Mouse (Mus musculus) MEL (cell line): ENCODE results near the gene Gltp. TPM values are rescaled to one million over a fixed set of nuclear protein-coding genes. Genes with fewer than 3 reads are reported as not detected.

Experiments used
- DNase-seq: peaks from one replicate; pipeline ENCODE4 v3.0.0; 2011; ENCODE audit warnings: low read depth, low spot score
- H3K27ac ChIP-seq: 2 replicates; pipeline ENCODE4 v1.5.1; 2012; ENCODE audit warnings: low read depth, mild to moderate bottlenecking, control low read depth, low read length, moderate library complexity; ENCODE audit not compliant: control insufficient read depth
- H3K27me3 ChIP-seq, 2 experiments: fragments of 150-350 bp in 1 of 2; sonication (generic) in 1 of 2; 2 replicates each; pipeline ENCODE4 v1.6.1; 2012; ENCODE audit warnings: low read length in 2 of 2, mild to moderate bottlenecking in 2 of 2, improper control_type of control experiment in 1 of 2, moderate library complexity in 1 of 2; ENCODE audit not compliant: insufficient read depth in 2 of 2, control insufficient read depth in 1 of 2
- H3K36me3 ChIP-seq, 2 experiments: 2 replicates each; pipeline ENCODE4 v1.6.1; 2012 to 2014; ENCODE audit warnings: low read length in 2 of 2, improper control_type of control experiment in 1 of 2, inconsistent platforms in 1 of 2, mild to moderate bottlenecking in 1 of 2; ENCODE audit not compliant: insufficient read depth in 2 of 2, control insufficient read depth in 1 of 2
- H3K4me1 ChIP-seq, 2 experiments: fragments of 150-350 bp in 1 of 2; sonication (generic) in 1 of 2; 2 replicates each; pipeline ENCODE4 v1.6.1; 2012; ENCODE audit warnings: low read length in 2 of 2, improper control_type of control experiment in 1 of 2, mild to moderate bottlenecking in 1 of 2; ENCODE audit not compliant: insufficient read depth in 2 of 2, control insufficient read depth in 1 of 2
- H3K4me3 ChIP-seq, 2 experiments: fragments of 150-350 bp in 1 of 2; sonication (generic) in 1 of 2; 2 replicates each; pipeline ENCODE4 v1.5.1; 2012; ENCODE audit warnings: low read depth in 2 of 2, low read length in 2 of 2, mild to moderate bottlenecking in 2 of 2, moderate library complexity in 2 of 2, control low read depth in 1 of 2, improper control_type of control experiment in 1 of 2; ENCODE audit not compliant: control insufficient read depth in 1 of 2, insufficient read depth in 1 of 2
- H3K79me2 ChIP-seq: 2 replicates; pipeline ENCODE4 v1.6.1; 2012; ENCODE audit warnings: mild to moderate bottlenecking, low read length, moderate library complexity; ENCODE audit not compliant: control insufficient read depth, poor library complexity, insufficient read depth
- H3K9ac ChIP-seq: 2 replicates; pipeline ENCODE4 v1.6.1; 2012; ENCODE audit warnings: low read depth, mild to moderate bottlenecking, control low read depth, low read length, moderate library complexity; ENCODE audit not compliant: control insufficient read depth, poor library complexity, severe bottlenecking
- H3K9me3 ChIP-seq: fragments of 150-350 bp; sonication (generic); replicated peaks from 2 replicates; pipeline ENCODE4 v1.6.1; 2012; ENCODE audit warnings: mild to moderate bottlenecking, low read length, improper control_type of control experiment, moderate library complexity; ENCODE audit not compliant: insufficient read depth
- JUND ChIP-seq: IDR thresholded peaks from 2 replicates; pipeline ENCODE4 v1.6.1; 2011; ENCODE audit warnings: low read depth, mild to moderate bottlenecking, improper control_type of control experiment, low read length
- KAT2A ChIP-seq: conservative IDR thresholded peaks from 2 replicates; pipeline ENCODE4 v1.6.1; 2012; ENCODE audit warnings: low read depth, low read length, improper control_type of control experiment, inconsistent platforms
- MAFK ChIP-seq: IDR thresholded peaks from 2 replicates; pipeline ENCODE4 v1.6.1; 2011; ENCODE audit warnings: low read depth, mild to moderate bottlenecking, low read length, improper control_type of control experiment, borderline replicate concordance
- MAZ ChIP-seq: IDR thresholded peaks from 2 replicates; pipeline ENCODE4 v1.6.1; 2012; ENCODE audit warnings: low read depth, mild to moderate bottlenecking, inconsistent platforms, low read length, improper control_type of control experiment
- MXI1 ChIP-seq: IDR thresholded peaks from 2 replicates; pipeline ENCODE4 v1.6.1; 2011; ENCODE audit warnings: mild to moderate bottlenecking, low read depth, low read length, improper control_type of control experiment
- MYB ChIP-seq: IDR thresholded peaks from 2 replicates; pipeline ENCODE4 v1.6.1; 2011; ENCODE audit warnings: mild to moderate bottlenecking, low read depth, low read length, improper control_type of control experiment
- NELFE ChIP-seq: IDR thresholded peaks from 2 replicates; pipeline ENCODE4 v1.6.1; 2011; ENCODE audit warnings: low read depth, low read length, improper control_type of control experiment
- POLR2A ChIP-seq, 2 experiments: IDR thresholded peaks; 2 replicates each; pipeline ENCODE4 v1.6.1; 2011 to 2012; ENCODE audit warnings: low read length in 2 of 2, mild to moderate bottlenecking in 2 of 2, control low read depth in 1 of 2, improper control_type of control experiment in 1 of 2, low read depth in 1 of 2, moderate library complexity in 1 of 2; ENCODE audit not compliant: control insufficient read depth in 1 of 2, insufficient read depth in 1 of 2, poor library complexity in 1 of 2
- POLR2AphosphoS5 ChIP-seq: IDR thresholded peaks from 2 replicates; pipeline ENCODE4 v1.6.1; 2012; ENCODE audit warnings: low read depth, borderline replicate concordance, mild to moderate bottlenecking, inconsistent platforms, low read length, moderate library complexity, mixed read lengths
- SMC3 ChIP-seq: IDR thresholded peaks from 2 replicates; pipeline ENCODE4 v1.6.1; 2011; ENCODE audit warnings: low read depth, low read length, improper control_type of control experiment
- TAL1 ChIP-seq: IDR thresholded peaks from 2 replicates; pipeline ENCODE4 v1.6.1; 2012; ENCODE audit warnings: mild to moderate bottlenecking, inconsistent platforms, low read length, moderate library complexity, mixed read lengths
- UBTF ChIP-seq: IDR thresholded peaks from 2 replicates; pipeline ENCODE4 v1.6.1; 2012; ENCODE audit warnings: low read depth, mild to moderate bottlenecking, inconsistent platforms, low read length, improper control_type of control experiment, moderate library complexity, borderline replicate concordance; ENCODE audit not compliant: insufficient read depth
- USF1 ChIP-seq: IDR thresholded peaks from 2 replicates; pipeline ENCODE4 v1.6.1; 2014; ENCODE audit warnings: low read depth, mild to moderate bottlenecking, inconsistent platforms, low read length, improper control_type of control experiment, moderate library complexity
- USF2 ChIP-seq, 2 experiments: IDR thresholded peaks; 2 replicates each; pipeline ENCODE4 v1.6.1; 2011 to 2012; ENCODE audit warnings: improper control_type of control experiment in 2 of 2, low read length in 2 of 2, borderline replicate concordance in 1 of 2, inconsistent platforms in 1 of 2, low read depth in 1 of 2, mild to moderate bottlenecking in 1 of 2; ENCODE audit not compliant: insufficient read depth in 1 of 2
- ZC3H11A ChIP-seq: IDR thresholded peaks from 2 replicates; pipeline ENCODE4 v1.6.1; 2012; ENCODE audit warnings: low read depth, mild to moderate bottlenecking, inconsistent platforms, low read length, improper control_type of control experiment
- ZNF384 ChIP-seq: IDR thresholded peaks from 2 replicates; pipeline ENCODE4 v1.6.1; 2012; ENCODE audit warnings: low read depth, mild to moderate bottlenecking, inconsistent platforms, low read length, improper control_type of control experiment
- polyA plus RNA-seq, 2 experiments: library from polyadenylated mRNA; stranded (reverse) in 1 of 2; unstranded in 1 of 2; fragments of >175 nt in 1 of 2; fragments of >200 nt in 1 of 2; gene quantifications; 2 replicates each; pipeline versions ENCODE4 v1.2.1 to v1.2.4; 2012; ENCODE audit warnings: low replicate concordance in 2 of 2, low read depth in 1 of 2; ENCODE audit not compliant: insufficient read length in 2 of 2, insufficient read depth in 1 of 2, missing spikeins in 1 of 2
- total RNA-seq: library from RNA; depleted of rRNA; stranded (reverse); fragments of 300-350 nt; gene quantifications from 2 replicates; pipeline ENCODE4 v1.2.3, GENCODE M21; 2012

The Gltp gene
- total and polyA plus RNA-seq, 3 experiments = 18.8 to 211 (median 67.2) TPM

DNA sequence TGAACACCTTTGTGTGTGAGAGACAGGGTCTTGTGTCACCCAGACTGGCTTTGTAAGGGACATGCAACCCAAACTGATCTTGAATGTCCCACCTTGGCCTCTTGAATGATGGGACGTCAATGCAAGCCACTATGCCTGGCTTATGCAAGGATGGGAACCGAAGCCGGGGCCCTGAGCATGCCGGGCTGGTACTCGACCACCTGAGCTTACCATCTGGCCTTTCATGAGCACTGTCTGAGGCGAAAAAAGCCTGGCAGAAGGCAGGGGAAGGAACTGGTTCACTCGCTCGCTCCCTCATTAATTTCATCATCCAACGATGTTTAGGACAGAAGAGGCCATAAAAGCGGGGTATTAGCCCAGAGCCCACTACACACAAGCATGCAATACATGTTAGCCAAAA, 50.0 kb downstream of the Gltp start:
- no peaks in the 10 kb centered on the region for H3K27me3 ChIP-seq
- H3K79me2 ChIP-seq = no peaks in the 10 kb centered on the region
- H3K4me3 ChIP-seq = no peak overlapping the region
- no peaks in the 10 kb centered on the region; a peak in 1 of 4 replicates for H3K4me1 ChIP-seq
- no peak overlapping the region for H3K9ac ChIP-seq
- H3K27ac ChIP-seq = no peak overlapping the region
- no peak for DNase-seq
- no peaks in the 10 kb centered on the region for H3K36me3 ChIP-seq
- TF ChIP-seq POLR2AphosphoS5 (no peak), USF2 (IDR thresholded peaks at IDR 0.05; ENCODE audit: borderline replicate concordance in 1 of 2, insufficient read depth in 1 of 2, low read depth in 1 of 2, low read length in 2 of 2) (no peak), ZNF384 (no peak), KAT2A (no peak), POLR2A (IDR thresholded peaks at IDR 0.05; ENCODE audit: control insufficient read depth in 1 of 2, insufficient read depth in 1 of 2, low read depth in 1 of 2, low read length in 2 of 2, poor library complexity in 1 of 2) (no peak), ZC3H11A (no peak), SMC3 (no peak), UBTF (no peak), TAL1 (no peak), MAZ (no peak), MAFK (no peak), JUND (no peak)
- TF ChIP-seq, all 39 proteins: peak for 0
- no peaks in the 10 kb centered on the region for H3K9me3 ChIP-seq

DNA sequence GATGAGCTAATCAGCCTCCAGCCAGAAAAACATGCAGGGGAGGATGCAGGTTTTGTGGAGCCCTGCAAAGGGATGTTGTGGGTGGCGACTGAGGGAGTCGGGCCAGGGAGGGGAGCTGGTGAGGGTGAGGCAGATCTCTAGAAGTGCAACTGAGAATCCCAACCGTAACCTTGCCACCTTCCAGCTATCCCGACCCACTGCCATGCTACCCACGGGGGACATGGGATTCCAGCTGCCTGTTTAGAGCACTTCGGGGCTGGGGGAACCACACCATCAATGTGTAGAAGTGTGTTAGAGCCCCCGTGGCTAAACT, 51.2 kb downstream of the Gltp start:
- 0 out of 2 replicates have a peak, but pooled peaks have one; percentile 21 for TF ChIP-seq MXI1
- TF ChIP-seq USF1 = no peak
- TF ChIP-seq MYB = no peak
- no peak for TF ChIP-seq NELFE
- no peaks in the 10 kb centered on the region for H3K36me3 ChIP-seq
- no peak overlapping the region for H3K9ac ChIP-seq
- H3K79me2 ChIP-seq = no peaks in the 10 kb centered on the region
- H3K27me3 ChIP-seq = no peaks in the 10 kb centered on the region
- H3K4me3 ChIP-seq = no peak overlapping the region
- H3K9me3 ChIP-seq = no peaks in the 10 kb centered on the region
- DNase-seq = no peak
- no peaks in the 10 kb centered on the region; a peak in 1 of 4 replicates for H3K4me1 ChIP-seq
- no peak overlapping the region for H3K27ac ChIP-seq
